Mouse (Mus musculus): ENCODE results near the gene Acer2. TPM values are rescaled to one million over a fixed set of nuclear protein-coding genes. Genes with fewer than 3 reads are reported as not detected.

Acer2 gene
- polyA plus RNA-seq, 1 experiment from 2014 or later, result 12.1 TPM

Other genes with a start within 250 kb of the Acer2 start
- 44.8 and 46.7 TPM in 2 replicates for gene Plin2, start 204.3 kb upstream of the Acer2 start, polyA plus RNA-seq (2016; fragmentation: Nextera tagmentation; extraction: Ambion mirVana)
- 7.3 and 8.6 TPM in 2 replicates for gene Dennd4c, start 125.8 kb upstream of the Acer2 start, polyA plus RNA-seq (2016; fragmentation: Nextera tagmentation; extraction: Ambion mirVana)
- gene Rps6, start 17.0 kb upstream of the Acer2 start, polyA plus RNA-seq (2016; fragmentation: Nextera tagmentation; extraction: Ambion mirVana), result 508 and 518 TPM in 2 replicates